ENCODE assay signal across 8 mouse cellular contexts in the genomic region with DNA sequence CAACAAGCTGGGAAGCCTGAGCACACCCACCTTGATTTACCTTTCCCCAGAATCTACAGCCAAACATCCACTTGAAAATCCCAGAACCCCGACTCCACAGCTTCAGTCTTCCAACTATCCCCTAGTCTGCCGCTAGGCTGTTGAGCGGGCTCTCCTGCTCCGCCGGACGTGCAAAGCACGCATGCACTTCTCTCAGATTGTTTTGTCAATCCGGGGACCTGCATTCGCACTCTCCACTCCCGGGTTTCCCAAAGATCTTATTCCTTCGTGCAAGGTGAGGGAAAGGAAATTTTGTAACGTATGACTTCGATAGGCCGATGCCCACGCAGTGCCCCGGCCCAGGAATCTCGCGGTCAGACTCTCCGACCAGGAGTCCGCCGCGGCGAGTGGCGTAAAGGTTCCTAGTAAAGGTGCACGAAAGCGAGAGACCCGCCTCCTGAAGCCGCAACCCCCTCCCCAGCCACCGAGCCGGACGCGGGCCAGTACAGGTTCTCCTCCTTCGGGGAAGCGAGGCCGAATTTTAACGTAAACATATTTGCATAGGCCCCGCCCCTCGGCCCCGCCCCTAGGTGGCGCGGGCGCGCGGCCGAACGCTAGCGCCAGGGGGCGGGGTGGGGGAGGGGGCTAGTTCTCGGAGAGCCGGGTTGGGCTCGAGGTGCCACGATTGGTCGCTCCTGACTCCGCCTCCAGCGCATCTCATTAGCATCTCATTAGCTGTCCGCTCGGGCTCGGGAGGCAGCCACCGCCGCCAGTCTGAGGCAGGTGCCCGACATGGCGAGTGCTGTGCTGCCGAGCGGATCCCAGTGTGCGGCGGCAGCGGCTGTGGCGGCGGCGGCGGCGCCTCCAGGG. TPM values are rescaled to one million over a fixed set of nuclear protein-coding genes. Genes with fewer than 3 reads are reported as not detected.
DNase-seq lines count a peak whose midpoint lies in the region; ATAC-seq and TF ChIP-seq lines count a peak whose summit lies in the region.

Gene Cadm1 (plus strand): TSS at position 572 of the 849 bp plus-strand sequence.

- TF ChIP-seq CTCF in Patski (IDR thresholded peaks at IDR 0.05) = no peak
- TF ChIP-seq CTCF in lung, adult 2 months (IDR thresholded peaks at IDR 0.05; ENCODE audit: insufficient read depth, low read length) = peak; percentile 70
- peak; percentile 23 for TF ChIP-seq CTCF in testis, adult 2 months (IDR thresholded peaks at IDR 0.05; ENCODE audit: control insufficient read depth, insufficient read depth, insufficient replicate concordance, low read depth, low read length)

- CTCF ChIA-PET in Patski (lab: Charles Lee) = interaction anchor here (0.7 to 0.9 kb wide), 2 partner anchors 151 to 170 kb away, joined by 3 read pairs; no protein-coding TSS in a partner anchor

- peaks cover 47% of the 10 kb centered on the region for H3K4me1 ChIP-seq in hindbrain, embryonic 10.5 days (replicated peaks)
- H3K4me1 ChIP-seq in lung, adult 2 months (ENCODE audit: control insufficient read depth, insufficient read depth, low read length) = peaks cover 3% of the 10 kb centered on the region; the same call in 1 of the 2 replicates
- peaks cover 16% of the 10 kb centered on the region for H3K4me1 ChIP-seq in neural tube, embryonic 14.5 days (ENCODE audit: control insufficient read depth, insufficient read depth, low read length)
- peaks cover 34% of the 10 kb centered on the region for H3K4me1 ChIP-seq in testis, adult 2 months (ENCODE audit: control insufficient read depth, insufficient read depth, low read length)

- in situ Hi-C loops in Patski (cut with MboI; ENCODE audit: low pct_unique_long_range_greater_than_20kb) = loop anchor here (5.0 to 25.0 kb wide), 4 partner anchors 57 to 793 kb away; no protein-coding TSS in a partner anchor

- peak; percentile 95 for ATAC-seq in Patski
- peak; percentile 95 for ATAC-seq in neural tube, embryonic 14.5 days (ENCODE audit: low read depth)

- no peaks in the 10 kb centered on the region for H3K9me3 ChIP-seq in hindbrain, embryonic 10.5 days
- H3K9me3 ChIP-seq in neural tube, embryonic 14.5 days (ENCODE audit: control insufficient read depth, low read length) = no peaks in the 10 kb centered on the region

- POLR2A ChIA-PET in Patski (lab: Charles Lee) = interaction anchor here (1.0 to 1.7 kb wide), 5 partner anchors 9 to 178 kb away, joined by 3 to 5 read pairs (median 3); no protein-coding TSS in a partner anchor

- H3K9ac ChIP-seq in neural tube, embryonic 14.5 days (replicated peaks; ENCODE audit: low read depth, low read length) = peak within 1 kb of the TSS; percentile 88

- WGBS in hindbrain, embryonic 10.5 days = under 1% methylated on average over 72 of the region's 72 CpGs
- WGBS in lung, adult 2 months = under 1% methylated on average over 72 of the region's 72 CpGs
- WGBS in neural tube, embryonic 14.5 days = under 1% methylated on average over 70 of the region's 72 CpGs

- peak; percentile 89 for DNase-seq in Patski (ENCODE audit: low read depth, low spot score)
- DNase-seq in cerebellum, postnatal 14 days = peak; percentile 97 to 98
- DNase-seq in frontal cortex, postnatal 10 days (ENCODE audit: low spot score in 2 of 2) = peak; percentile 96 to 97
- DNase-seq in hindbrain, embryonic 10.5 days (ENCODE audit: low spot score) = peak; percentile 99
- peak; percentile 95 to 97 for DNase-seq in layer of hippocampus, adult 8-10 months (ENCODE audit: low spot score in 2 of 2)
- DNase-seq in lung, adult 2 months = peak; percentile 89

- peak; percentile 86; the same call in 1 of the 2 replicates for TF ChIP-seq POLR2A in lung, adult 2 months (IDR thresholded peaks at IDR 0.05; ENCODE audit: borderline replicate concordance, extremely low read depth, low read depth, low read length)
- peak; percentile 96 for TF ChIP-seq POLR2A in testis, adult 2 months (IDR thresholded peaks at IDR 0.05; ENCODE audit: control insufficient read depth, low read depth, low read length)

- H3K36me3 ChIP-seq in hindbrain, embryonic 10.5 days = no peaks in the 10 kb centered on the region
- H3K36me3 ChIP-seq in neural tube, embryonic 14.5 days (ENCODE audit: control insufficient read depth, insufficient read depth, low read length) = no peaks in the 10 kb centered on the region
- no peaks in the 10 kb centered on the region for H3K36me3 ChIP-seq in testis, adult 2 months (ENCODE audit: control insufficient read depth, insufficient read depth, low read length)

- H3K4me2 ChIP-seq in neural tube, embryonic 14.5 days (ENCODE audit: low read depth, low read length) = peak within 1 kb of the TSS; percentile 75

- peak within 1 kb of the TSS; percentile 93 for H3K4me3 ChIP-seq in hindbrain, embryonic 10.5 days
- peak within 1 kb of the TSS; percentile 78 for H3K4me3 ChIP-seq in lung, adult 2 months (replicated peaks; ENCODE audit: extremely low read depth, low read depth, low read length)
- H3K4me3 ChIP-seq in neural tube, embryonic 14.5 days (ENCODE audit: low read depth, low read length) = peak within 1 kb of the TSS; percentile 98
- H3K4me3 ChIP-seq in testis, adult 2 months (ENCODE audit: control insufficient read depth, low read depth, low read length) = peak within 1 kb of the TSS; percentile 98

- H3K27me3 ChIP-seq in Patski = no peaks in the 10 kb centered on the region
- H3K27me3 ChIP-seq in hindbrain, embryonic 10.5 days (ENCODE audit: insufficient read depth, poor library complexity, severe bottlenecking) = peaks cover 5% of the 10 kb centered on the region; the same call in 1 of the 2 replicates
- H3K27me3 ChIP-seq in neural tube, embryonic 14.5 days (ENCODE audit: control insufficient read depth, insufficient read depth, low read length) = peaks cover 3% of the 10 kb centered on the region
- H3K27me3 ChIP-seq in testis, adult 2 months (ENCODE audit: control insufficient read depth, insufficient read depth, low read length) = no peaks in the 10 kb centered on the region

- H3K27ac ChIP-seq in hindbrain, embryonic 10.5 days = peak within 1 kb of the TSS; percentile 96
- peak within 1 kb of the TSS; percentile 89 for H3K27ac ChIP-seq in neural tube, embryonic 14.5 days (ENCODE audit: low read depth, low read length)
- H3K27ac ChIP-seq in testis, adult 2 months (ENCODE audit: control insufficient read depth, insufficient read depth, low read depth, low read length) = peak within 1 kb of the TSS; percentile 96

RNA-seq across cellular contexts. Expression of gene Cadm1, which starts in this region (rescaled TPM):
- 86.8 TPM for polyA plus RNA-seq in Patski (2021)
- polyA plus RNA-seq in hindbrain, embryonic 10.5 days (2016; fragmentation: Nextera tagmentation; extraction: Ambion mirVana) = 111 and 168 TPM in 2 replicates
- 100 to 1,000 TPM; 270 to 291 (median 280) TPM for total RNA-seq in layer of hippocampus, adult 8-10 months (2022)
- 95.9 and 101 TPM in 2 replicates for polyA plus RNA-seq in lung, adult 2 months (2012; rRNA removed)
- 158 and 192 TPM in 2 replicates for polyA plus RNA-seq in neural tube, embryonic 14.5 days (2014; fragmentation: Nextera tagmentation; extraction: Ambion mirVana)
- polyA plus RNA-seq in testis, adult 2 months (2012; rRNA removed) = 70.8 and 92.2 TPM in 2 replicates

Comparison
In these comparisons a context has a peak if more than half of its experiments do, and no peak if none do; other contexts are left out.
1. Peak in every context shown above with its lines: DNase-seq, ATAC-seq, H3K4me3 ChIP-seq and H3K27ac ChIP-seq.